Mouse (Mus musculus): ENCODE measurements around the gene Myl12a.

- no peak for TF ChIP-seq CTCF (IDR thresholded peaks at IDR 0.05; ENCODE audit: insufficient read depth, low read length)
- TF ChIP-seq POLR2A (IDR thresholded peaks at IDR 0.05; ENCODE audit: borderline replicate concordance, extremely low read depth, low read depth, low read length), result no peak
These were observed 37.3 kb upstream of the Myl12a start for GRCm38 (mm10) chr17:71039851-71040581.
